Mouse (Mus musculus): ENCODE data around the gene Cyth2.
A peak's percentile ranks its signal among the peaks of the same experiment; 100 is the strongest.

The Cyth2 gene

GRCm38 (mm10) chr7:45813787-45814779, at the start of gene Cyth2:
Gene Cyth2 (minus strand): TSS chr7:45814581.
- DNase-seq: peak; percentile 99

- no peak for DNase-seq
Measured at GRCm38 (mm10) chr7:45862804-45863203, 48.4 kb upstream of the Cyth2 start.

DNA sequence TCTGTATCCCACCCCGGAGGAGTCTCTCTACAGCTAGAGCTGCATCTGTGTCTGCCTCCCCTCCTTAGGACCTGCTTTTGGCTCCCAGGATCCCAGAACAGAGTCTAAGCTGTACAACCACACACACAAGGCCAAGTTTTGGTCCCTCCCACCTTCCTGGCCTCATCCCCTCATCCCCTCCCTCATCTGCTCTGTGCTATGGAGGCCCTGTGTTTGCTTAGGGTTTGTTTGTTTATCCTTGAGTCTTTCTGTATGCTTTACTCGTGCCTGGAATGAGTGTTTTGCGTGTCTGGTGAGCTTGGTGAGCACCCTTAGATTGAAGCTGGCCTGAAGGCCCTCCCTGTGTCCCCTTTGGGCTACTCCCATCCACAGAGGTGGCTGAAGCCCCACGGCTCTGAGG, 44.6 kb upstream of the Cyth2 start:
- DNase-seq: no peak

DNA sequence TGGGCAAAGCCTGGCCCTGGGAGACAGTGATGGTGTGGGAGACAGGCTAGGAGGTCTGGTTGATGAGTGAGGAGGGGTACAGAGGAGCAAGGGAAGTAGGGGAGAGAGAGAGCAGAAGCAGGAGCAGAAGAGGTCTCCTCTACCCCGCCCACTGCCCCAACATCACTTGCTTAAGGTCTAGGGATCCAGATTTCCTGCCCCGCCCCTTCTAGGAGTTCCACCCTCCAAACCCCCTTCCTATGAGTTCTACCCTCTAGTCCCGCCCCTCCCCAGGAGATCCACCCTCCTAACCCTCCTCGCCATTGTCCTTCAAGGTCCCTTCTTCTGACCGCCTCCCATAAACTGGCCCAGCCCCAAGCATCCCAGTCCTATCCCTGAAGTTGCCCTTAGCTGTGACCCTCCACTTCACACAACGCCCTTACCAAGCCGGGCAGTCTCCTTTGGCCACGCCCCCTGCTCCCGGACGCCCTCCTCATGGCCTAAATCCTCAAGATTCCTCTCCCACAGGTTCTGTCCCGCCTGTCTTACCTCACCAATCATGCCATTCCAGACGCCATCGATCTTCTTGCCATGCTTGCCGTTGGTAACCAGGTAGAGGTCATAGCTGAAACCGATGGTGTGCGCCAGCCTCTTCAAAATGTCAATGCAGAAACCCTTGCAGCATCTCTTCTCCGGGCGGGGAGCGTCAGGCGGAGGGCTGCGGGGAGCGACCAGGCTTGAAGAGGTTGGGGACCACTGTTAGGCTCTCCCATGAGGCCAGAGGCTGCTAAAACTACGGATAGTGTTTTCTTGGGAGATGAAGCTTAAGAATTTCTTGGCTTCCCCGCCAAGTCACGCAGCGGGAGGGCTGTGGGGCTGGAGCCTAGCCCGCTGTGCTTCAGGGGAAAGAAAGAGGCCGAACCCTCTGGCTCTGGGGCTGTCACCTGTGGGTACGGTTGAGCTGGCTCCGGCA, 42.8 kb upstream of the Cyth2 start:
- DNase-seq: no peak

- DNase-seq: no peak
Measured at GRCm38 (mm10) chr7:45853089-45853488, 38.7 kb upstream of the Cyth2 start.

DNA sequence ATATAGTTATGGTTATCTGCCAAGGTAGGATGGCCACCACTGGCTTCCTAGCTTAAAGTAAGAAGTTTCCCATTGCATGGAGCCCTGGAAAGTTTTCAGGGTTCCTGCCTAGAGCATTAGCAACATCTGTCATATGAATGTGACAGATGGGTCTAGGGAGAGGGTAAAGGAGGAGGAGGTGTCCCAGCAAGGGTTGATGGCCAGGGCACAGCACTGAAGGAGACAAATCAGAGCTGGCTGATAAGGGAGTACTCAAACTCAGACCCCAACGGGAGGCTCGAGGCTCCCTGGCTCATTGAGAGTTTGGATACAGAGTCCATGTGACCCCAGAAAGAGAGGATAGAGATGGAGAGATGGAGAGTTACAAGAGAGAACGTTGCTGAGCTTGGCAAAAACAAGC, 36.3 kb upstream of the Cyth2 start:
- no peak for DNase-seq

DNA sequence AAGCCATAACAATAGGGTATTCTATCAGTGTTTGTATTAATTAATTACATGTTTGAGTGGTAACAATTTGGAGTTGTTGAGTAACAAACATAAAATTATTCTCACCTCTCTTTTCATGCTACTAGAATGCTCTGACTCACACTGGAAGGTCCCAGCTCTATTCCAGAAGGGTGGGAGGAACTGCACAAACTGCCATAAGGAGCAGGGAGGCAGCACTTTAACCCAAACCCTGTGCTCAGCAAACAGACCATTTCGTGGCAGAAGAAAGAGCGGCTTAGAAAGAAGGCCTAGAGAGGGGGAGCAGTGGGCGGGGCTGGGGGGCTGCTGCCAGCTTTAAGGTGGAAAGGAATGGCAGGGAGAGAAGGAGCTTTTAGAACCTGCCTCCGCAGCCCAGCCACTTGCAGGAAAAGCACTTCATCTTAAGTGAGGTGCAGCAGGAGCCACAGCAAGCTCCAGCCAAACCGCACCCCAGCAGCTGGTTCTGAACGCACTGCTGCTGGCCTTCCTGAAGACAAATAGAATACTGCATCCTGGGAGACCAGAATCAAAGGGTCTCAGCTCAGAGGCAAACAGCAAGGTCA, 34.2 kb upstream of the Cyth2 start:
- DNase-seq: no peak

GRCm38 (mm10) chr7:45842950-45843744, 28.8 kb upstream of the Cyth2 start:
- DNase-seq: no peak

DNA sequence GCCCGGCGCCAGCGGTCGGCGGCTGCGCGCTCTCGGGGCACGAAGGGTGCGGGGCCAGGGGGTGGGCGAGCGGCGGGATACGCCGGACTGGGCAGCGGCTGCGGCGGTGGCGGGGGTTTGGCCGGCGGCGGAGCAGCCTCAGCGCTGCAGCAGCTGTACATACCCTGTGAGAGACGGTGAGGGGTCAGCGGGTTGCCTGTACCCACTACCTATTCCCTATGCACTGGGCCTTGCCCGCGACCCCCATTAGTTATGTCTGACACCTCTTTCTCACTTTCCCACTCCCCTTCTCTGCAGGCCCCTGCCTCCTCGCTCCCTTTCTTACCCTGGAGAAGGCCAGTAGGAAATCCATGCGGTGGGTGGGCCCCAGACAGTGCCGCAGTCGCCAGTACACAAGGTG, 19.5 kb upstream of the Cyth2 start:
- no peak for DNase-seq

- DNase-seq: no peak
Measured at GRCm38 (mm10) chr7:45833148-45833790, 18.9 kb upstream of the Cyth2 start.

DNA sequence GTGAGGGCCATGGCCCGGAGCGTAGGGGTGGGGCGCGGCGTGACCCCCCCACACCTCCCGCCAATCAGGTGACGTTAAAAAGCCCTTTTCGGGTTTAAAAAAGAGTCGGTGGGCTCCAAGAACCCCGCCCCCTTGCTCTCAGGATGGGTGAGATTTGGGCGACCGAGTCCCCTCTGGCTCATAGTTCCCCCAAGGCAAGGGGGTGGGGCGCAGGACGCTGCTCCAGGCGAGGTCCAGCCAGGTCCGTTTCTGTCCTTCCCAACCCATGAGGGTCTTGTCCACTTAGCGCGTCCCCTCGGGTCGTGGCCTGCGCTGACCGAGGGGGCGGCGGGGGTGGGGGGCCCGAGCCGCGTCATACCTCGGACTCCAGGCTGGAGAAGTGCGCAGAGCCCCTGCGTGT, 18.0 kb upstream of the Cyth2 start:
- no peak for DNase-seq

DNA sequence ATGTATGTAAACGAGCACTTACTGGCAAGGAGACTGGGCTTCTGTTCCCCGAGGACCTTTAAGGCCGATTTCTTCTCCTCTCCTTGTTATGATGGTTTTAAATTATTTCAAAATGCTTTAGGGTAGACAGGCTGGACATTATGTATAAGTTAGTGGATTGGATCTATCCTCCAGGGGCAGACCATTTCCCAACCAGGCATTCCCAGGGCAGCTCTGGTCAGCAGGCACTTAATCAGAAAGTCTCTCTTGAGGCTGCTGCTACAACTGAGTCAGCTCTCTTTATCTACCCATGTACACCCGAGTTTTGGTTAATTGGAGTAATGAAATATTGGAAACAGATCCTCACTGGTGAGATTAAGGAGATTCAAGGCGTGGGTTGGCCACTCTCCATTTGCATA, 16.7 kb upstream of the Cyth2 start:
- no peak for DNase-seq

DNA sequence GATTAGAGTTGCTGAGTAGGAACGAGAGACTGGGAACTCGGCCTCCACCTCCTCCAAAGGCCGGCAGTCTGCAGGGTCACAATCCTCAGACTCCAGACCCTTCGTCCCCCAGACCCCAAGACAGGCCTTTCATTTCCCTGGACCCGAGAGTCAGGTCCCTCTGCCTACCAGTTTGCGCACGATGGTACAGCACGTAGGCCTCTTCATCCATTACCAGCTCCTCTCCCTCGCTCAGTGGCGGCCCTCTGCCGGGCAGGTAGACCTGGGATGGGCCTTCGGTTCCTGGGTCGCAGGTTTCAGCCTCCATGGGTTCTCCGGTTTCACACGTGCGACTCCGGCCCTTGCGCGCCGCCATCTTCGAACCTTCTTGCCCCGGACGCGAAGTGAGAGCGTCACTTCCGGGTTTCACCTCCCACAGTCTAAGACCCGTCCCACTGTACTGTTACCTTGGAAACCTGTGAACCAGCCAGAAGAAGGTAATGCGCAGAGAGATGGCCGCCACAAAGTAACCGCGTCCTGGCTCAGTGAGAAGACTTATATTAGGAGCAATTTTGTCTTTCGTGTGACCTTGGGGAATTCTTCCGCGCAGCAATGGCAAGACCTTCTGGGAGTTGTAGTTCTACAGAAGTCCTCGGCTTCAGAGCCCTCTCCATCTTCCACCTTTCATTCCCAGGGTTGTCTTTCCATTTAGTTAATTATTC, 16.2 kb upstream of the Cyth2 start, which contains the start of gene Grwd1:
Gene Grwd1, minus strand, starts transcription at position 518 of the 701 bp plus-strand sequence.
- DNase-seq: peak; percentile 66 to 77

- no peak for DNase-seq
Measured at GRCm38 (mm10) chr7:45826631-45827030, 12.2 kb upstream of the Cyth2 start.

DNA sequence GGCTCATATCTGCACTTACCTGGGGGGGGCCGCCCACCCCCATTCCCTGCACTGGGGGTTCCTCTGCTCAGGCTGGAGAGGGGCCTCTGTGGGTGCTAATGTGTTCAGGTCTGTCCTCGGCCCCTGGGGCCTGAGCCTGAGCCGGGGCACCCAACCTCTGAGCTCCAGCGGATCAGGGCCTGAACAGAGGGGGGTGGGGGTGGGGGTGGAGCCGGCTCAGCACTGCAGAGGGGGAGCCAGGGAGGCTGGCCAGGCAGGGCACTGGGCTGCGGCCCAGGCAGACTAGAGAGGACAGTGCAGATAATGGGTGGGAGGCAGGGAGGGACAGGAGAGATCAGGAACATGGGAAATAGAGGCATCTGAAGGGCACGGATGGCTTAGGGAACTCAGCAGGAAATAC, 10.2 kb upstream of the Cyth2 start, which contains the start of gene Kcnj14:
Gene Kcnj14, minus strand, starts transcription at position 185 of the 400 bp plus-strand sequence.
- DNase-seq: no peak

GRCm38 (mm10) chr7:45820913-45821312, 6.5 kb upstream of the Cyth2 start:
- no peak for DNase-seq

DNA sequence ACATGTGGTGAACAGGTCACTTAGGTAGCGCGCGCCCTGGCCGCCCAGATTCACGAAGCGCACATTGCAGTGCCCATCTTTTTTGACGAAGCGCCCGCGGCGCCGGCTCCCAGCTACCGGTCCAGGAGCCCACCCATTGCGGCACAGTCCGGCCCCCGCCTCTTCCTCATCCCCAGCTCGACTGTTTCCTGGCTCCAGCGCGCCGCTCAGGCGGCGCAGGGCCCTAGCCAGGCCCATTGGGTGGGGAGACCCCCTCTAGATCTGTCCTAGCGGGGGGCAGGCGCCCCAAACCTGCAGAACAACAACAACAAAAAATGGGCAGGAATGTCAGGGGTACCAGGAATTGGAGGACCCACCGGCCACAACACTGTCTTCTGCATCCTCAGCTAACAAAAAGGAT, 5.5 kb upstream of the Cyth2 start:
- DNase-seq: no peak

DNA sequence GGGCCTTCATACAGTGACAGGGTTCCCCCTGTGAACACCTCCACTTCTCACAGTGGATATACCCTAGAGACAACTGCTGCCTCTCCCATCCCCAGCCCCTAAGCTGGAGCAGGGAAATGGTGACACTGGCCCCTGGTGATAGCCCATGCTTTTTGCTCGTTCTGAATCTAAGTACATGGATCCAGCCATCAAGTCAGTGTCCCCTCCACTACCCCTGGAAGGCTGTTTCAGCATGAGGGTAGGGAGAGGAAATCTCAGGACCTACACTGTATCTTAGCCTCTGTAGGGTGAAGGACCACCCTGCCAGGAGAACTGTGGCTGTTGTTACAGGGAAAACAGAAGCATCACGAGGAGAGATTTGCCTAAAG, 1.6 kb upstream of the Cyth2 start:
- DNase-seq: no peak

DNA sequence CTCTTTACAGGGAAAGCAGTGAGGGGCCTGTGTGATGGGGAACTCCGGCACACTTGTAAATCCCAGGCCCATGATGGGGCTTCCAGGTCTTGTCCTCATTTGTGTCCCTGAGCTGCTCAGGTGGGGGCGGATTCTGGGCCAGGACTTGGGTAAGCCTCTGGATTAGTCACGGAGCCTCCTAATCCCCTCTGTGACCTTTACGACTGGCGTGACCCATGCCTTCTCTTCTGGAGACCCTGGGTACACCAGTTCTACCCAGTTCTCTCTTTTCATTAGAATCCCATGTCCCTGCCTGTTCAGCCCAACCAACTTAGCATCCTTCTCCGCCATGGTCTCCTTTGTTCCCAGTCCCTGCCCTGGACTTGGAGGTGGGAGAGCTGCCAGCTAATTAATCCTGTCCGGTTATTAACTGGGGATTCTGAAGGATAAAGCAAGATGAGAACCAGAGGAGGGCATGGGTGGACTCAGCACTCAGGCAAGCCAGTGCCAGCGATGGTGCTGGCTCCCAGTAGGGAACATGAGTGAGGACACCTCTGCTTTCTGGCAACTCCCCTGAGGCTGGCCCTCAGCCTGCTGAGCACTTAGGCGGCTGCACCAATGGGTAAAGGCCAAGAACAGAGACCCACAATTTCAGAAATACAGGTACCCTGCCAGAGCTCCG, 1.1 kb upstream of the Cyth2 start:
- DNase-seq: no peak

GRCm38 (mm10) chr7:45814841-45815240, 460 bp upstream of the Cyth2 start:
- no peak for DNase-seq

All from spleen, adult 18-20 months (tissue).